Mouse (Mus musculus) neural tube, embryonic 13.5 days (tissue): ENCODE data around the gene F7. TPM values are rescaled to one million over a fixed set of nuclear protein-coding genes. Genes with fewer than 3 reads are reported as not detected.

ENCODE experiments used
- ATAC-seq: fragments of 200-750 bp; cut with Nextera tagmentation; 2 replicates; pipeline ENCODE4 v1.8.0; 2017; ENCODE audit warnings: low read depth, mild to moderate bottlenecking, moderate TSS enrichment, moderate library complexity
- H3K27ac ChIP-seq: fragments of 300-500 bp; sonication (generic); replicated peaks from 2 replicates; pipeline ENCODE4 v1.5.1; 2015; ENCODE audit warnings: moderate library complexity, mild to moderate bottlenecking, inconsistent platforms
- H3K27me3 ChIP-seq: fragments of 300-500 bp; sonication (generic); 2 replicates; pipeline ENCODE4 v1.6.1; 2015; ENCODE audit warnings: mild to moderate bottlenecking, inconsistent platforms
- H3K36me3 ChIP-seq: fragments of 300-500 bp; sonication (generic); 2 replicates; pipeline ENCODE4 v1.6.1; 2015; ENCODE audit warnings: mild to moderate bottlenecking, inconsistent platforms
- H3K4me1 ChIP-seq: fragments of 300-500 bp; sonication (generic); replicated peaks from 2 replicates; pipeline ENCODE4 v1.6.1; 2015; ENCODE audit warnings: inconsistent platforms
- H3K4me2 ChIP-seq: fragments of 300-500 bp; sonication (generic); 2 replicates; pipeline ENCODE4 v1.6.1; 2015; ENCODE audit warnings: inconsistent platforms, mild to moderate bottlenecking, moderate library complexity
- H3K4me3 ChIP-seq: fragments of 300-500 bp; sonication (generic); 2 replicates; pipeline ENCODE4 v1.5.1; 2015; ENCODE audit warnings: mild to moderate bottlenecking, inconsistent platforms
- H3K9ac ChIP-seq: fragments of 300-500 bp; sonication (generic); 2 replicates; pipeline ENCODE4 v1.6.1; 2015; ENCODE audit warnings: moderate library complexity, mild to moderate bottlenecking, inconsistent platforms
- H3K9me3 ChIP-seq: fragments of 300-500 bp; sonication (generic); 2 replicates; pipeline ENCODE4 v1.6.1; 2016; ENCODE audit warnings: inconsistent platforms
- WGBS: fragments of 180-500 bp; shearing (Covaris S2); methylation state at CpG from one replicate; pipeline ENCODE4 v1.1.7; 2015; 5-methylcytosine and 5-hydroxymethylcytosine counted together
- polyA plus RNA-seq: library from polyadenylated mRNA; unstranded; fragments of >200 nt; fragmentation: Nextera tagmentation; extraction: Ambion mirVana; gene quantifications from 2 replicates; pipeline ENCODE4 v1.2.1, GENCODE M21; 2015

Gene F7
- polyA plus RNA-seq, 1 experiment from 2014 or later: 0.10 TPM

- no peak for ATAC-seq
- 83% methylated on average over 10 of the region's 10 CpGs for WGBS
- Histone ChIP-seq H3K9me3 (no peaks in the 10 kb centered on the region), H3K4me1 (peaks cover 7% of the 10 kb centered on the region; the same call in 1 of the 2 replicates), H3K27ac (no peak overlapping the region), H3K27me3 (no peaks in the 10 kb centered on the region), H3K9ac (no peak overlapping the region), H3K36me3 (peaks cover 90% of the 10 kb centered on the region), H3K4me2 (no peak overlapping the region), H3K4me3 (no peak overlapping the region)
Measured at GRCm38 (mm10) chr8:12991411-12991810, 34.4 kb upstream of the F7 start.

- Histone ChIP-seq H3K27ac (no peak overlapping the region), H3K27me3 (no peaks in the 10 kb centered on the region), H3K9ac (no peak overlapping the region), H3K36me3 (peaks cover 92% of the 10 kb centered on the region), H3K4me3 (no peak overlapping the region), H3K4me2 (no peak overlapping the region), H3K4me1 (peaks cover 11% of the 10 kb centered on the region; the same call in 1 of the 2 replicates), H3K9me3 (no peaks in the 10 kb centered on the region)
- WGBS: 90% methylated on average over 5 of the region's 5 CpGs
- ATAC-seq: no peak
Measured at GRCm38 (mm10) chr8:12994468-12994867, 31.4 kb upstream of the F7 start.

- Histone ChIP-seq H3K9ac (no peak overlapping the region), H3K4me3 (no peak overlapping the region), H3K4me2 (no peak overlapping the region), H3K27me3 (no peaks in the 10 kb centered on the region), H3K27ac (peak overlapping the region; percentile 33), H3K4me1 (peaks cover 11% of the 10 kb centered on the region; the same call in 1 of the 2 replicates), H3K9me3 (no peaks in the 10 kb centered on the region), H3K36me3 (peaks cover 93% of the 10 kb centered on the region)
- no peak for ATAC-seq
- WGBS: 60% methylated on average over 5 of the region's 5 CpGs
Measured at GRCm38 (mm10) chr8:12995481-12995880, 30.4 kb upstream of the F7 start.

GRCm38 (mm10) chr8:12996831-12997275, 29.0 kb upstream of the F7 start:
- no peak for ATAC-seq
- Histone ChIP-seq H3K9me3 (no peaks in the 10 kb centered on the region), H3K9ac (no peak overlapping the region), H3K4me3 (no peak overlapping the region), H3K4me2 (no peak overlapping the region), H3K27ac (0 out of 2 replicates have a peak overlapping the region, but pooled peaks have one; percentile 43), H3K36me3 (peaks cover 95% of the 10 kb centered on the region), H3K4me1 (peaks cover 11% of the 10 kb centered on the region; the same call in 1 of the 2 replicates), H3K27me3 (no peaks in the 10 kb centered on the region)
- WGBS: 63% methylated on average over 8 of the region's 8 CpGs

GRCm38 (mm10) chr8:12998331-12998730, 27.5 kb upstream of the F7 start:
- no peaks in the 10 kb centered on the region for H3K9me3 ChIP-seq
- H3K4me3 ChIP-seq: no peak overlapping the region
- no peak overlapping the region for H3K27ac ChIP-seq
- H3K9ac ChIP-seq: no peak overlapping the region
- peaks cover 99% of the 10 kb centered on the region for H3K36me3 ChIP-seq
- no peak for ATAC-seq
- WGBS: 87% methylated on average over 7 of the region's 8 CpGs
- no peaks in the 10 kb centered on the region for H3K27me3 ChIP-seq
- H3K4me1 ChIP-seq: peaks cover 11% of the 10 kb centered on the region; the same call in 1 of the 2 replicates
- H3K4me2 ChIP-seq: no peak overlapping the region

GRCm38 (mm10) chr8:12999793-13000192, 26.0 kb upstream of the F7 start:
- Histone ChIP-seq H3K9me3 (no peaks in the 10 kb centered on the region), H3K27ac (no peak overlapping the region), H3K27me3 (no peaks in the 10 kb centered on the region), H3K4me3 (no peak overlapping the region), H3K36me3 (peaks cover 99% of the 10 kb centered on the region), H3K4me2 (no peak overlapping the region), H3K9ac (no peak overlapping the region), H3K4me1 (peaks cover 11% of the 10 kb centered on the region; the same call in 1 of the 2 replicates)
- WGBS: 88% methylated on average over 9 of the region's 9 CpGs
- no peak for ATAC-seq

- Histone ChIP-seq H3K9ac (no peak overlapping the region), H3K4me3 (no peak overlapping the region), H3K27me3 (no peaks in the 10 kb centered on the region), H3K36me3 (peaks cover 99% of the 10 kb centered on the region), H3K9me3 (no peaks in the 10 kb centered on the region), H3K4me2 (no peak overlapping the region), H3K4me1 (no peaks in the 10 kb centered on the region), H3K27ac (no peak overlapping the region)
- WGBS: 70% methylated on average over 4 of the region's 4 CpGs
- no peak for ATAC-seq
Measured at GRCm38 (mm10) chr8:13007458-13007857, 18.4 kb upstream of the F7 start.

- H3K4me3 ChIP-seq: no peak overlapping the region
- no peak overlapping the region for H3K4me2 ChIP-seq
- no peak overlapping the region for H3K27ac ChIP-seq
- WGBS: 69% methylated on average over 4 of the region's 4 CpGs
- no peaks in the 10 kb centered on the region for H3K4me1 ChIP-seq
- H3K9ac ChIP-seq: no peak overlapping the region
- peaks cover 99% of the 10 kb centered on the region for H3K36me3 ChIP-seq
- no peak for ATAC-seq
- H3K9me3 ChIP-seq: no peaks in the 10 kb centered on the region
- no peaks in the 10 kb centered on the region for H3K27me3 ChIP-seq
Measured at GRCm38 (mm10) chr8:13010313-13010712, 15.5 kb upstream of the F7 start.

GRCm38 (mm10) chr8:13019560-13019959, 6.3 kb upstream of the F7 start:
- H3K27me3 ChIP-seq: no peaks in the 10 kb centered on the region
- H3K9me3 ChIP-seq: no peaks in the 10 kb centered on the region
- no peak overlapping the region for H3K4me3 ChIP-seq
- no peak for ATAC-seq
- H3K27ac ChIP-seq: no peak overlapping the region
- 70% methylated on average over 4 of the region's 4 CpGs for WGBS
- no peak overlapping the region for H3K9ac ChIP-seq
- H3K4me2 ChIP-seq: no peak overlapping the region
- peaks cover 69% of the 10 kb centered on the region for H3K36me3 ChIP-seq
- H3K4me1 ChIP-seq: no peaks in the 10 kb centered on the region

- Histone ChIP-seq H3K9me3 (no peaks in the 10 kb centered on the region), H3K27ac (no peak overlapping the region), H3K4me2 (no peak overlapping the region), H3K9ac (no peak overlapping the region), H3K4me3 (no peak overlapping the region), H3K36me3 (peaks cover 47% of the 10 kb centered on the region), H3K27me3 (no peaks in the 10 kb centered on the region), H3K4me1 (no peaks in the 10 kb centered on the region)
- ATAC-seq: no peak
- 90% methylated on average over 8 of the region's 8 CpGs for WGBS
Measured at GRCm38 (mm10) chr8:13021830-13022229, 4.0 kb upstream of the F7 start.

- ATAC-seq: no peak
- Histone ChIP-seq H3K36me3 (no peaks in the 10 kb centered on the region), H3K27ac (no peak overlapping the region), H3K9me3 (no peaks in the 10 kb centered on the region), H3K4me3 (no peak overlapping the region), H3K4me1 (no peaks in the 10 kb centered on the region), H3K4me2 (no peak overlapping the region), H3K9ac (no peak overlapping the region), H3K27me3 (no peaks in the 10 kb centered on the region)
- WGBS: 86% methylated on average over 5 of the region's 5 CpGs
Measured at GRCm38 (mm10) chr8:13027615-13028014, 1.8 kb downstream of the F7 start.

- H3K9ac ChIP-seq: no peak overlapping the region
- 69% methylated on average over 5 of the region's 5 CpGs for WGBS
- no peak for ATAC-seq
Measured at GRCm38 (mm10) chr8:13028482-13028881, 2.6 kb downstream of the F7 start.

GRCm38 (mm10) chr8:13036346-13036812, 10.5 kb downstream of the F7 start:
- Histone ChIP-seq H3K4me2 (no peak overlapping the region), H3K9ac (no peak overlapping the region), H3K27ac (no peak overlapping the region), H3K27me3 (no peaks in the 10 kb centered on the region), H3K9me3 (no peaks in the 10 kb centered on the region), H3K4me3 (no peak overlapping the region), H3K36me3 (no peaks in the 10 kb centered on the region), H3K4me1 (no peaks in the 10 kb centered on the region)
- no peak for ATAC-seq
- WGBS: 92% methylated on average over 10 of the region's 10 CpGs

More at GRCm38 (mm10) chr8:13028482-13028881, 2.6 kb downstream of the F7 start:
- Histone ChIP-seq H3K27ac (no peak overlapping the region), H3K4me2 (no peak overlapping the region), H3K36me3 (no peaks in the 10 kb centered on the region), H3K27me3 (no peaks in the 10 kb centered on the region), H3K9me3 (no peaks in the 10 kb centered on the region), H3K4me1 (no peaks in the 10 kb centered on the region), H3K4me3 (no peak overlapping the region)
